Mouse (Mus musculus) MEL (cell line): ENCODE measurements around the gene 1700013G24Rik.

Experiments
- HCFC1 ChIP-seq: IDR thresholded peaks from 2 replicates; pipeline ENCODE4 v1.6.1; 2012; ENCODE audit warnings: low read depth, mild to moderate bottlenecking, inconsistent platforms, low read length, improper control_type of control experiment, moderate library complexity
- TAL1 ChIP-seq: IDR thresholded peaks from 2 replicates; pipeline ENCODE4 v1.6.1; 2012; ENCODE audit warnings: mild to moderate bottlenecking, inconsistent platforms, low read length, moderate library complexity, mixed read lengths
- ZNF384 ChIP-seq: IDR thresholded peaks from 2 replicates; pipeline ENCODE4 v1.6.1; 2012; ENCODE audit warnings: low read depth, mild to moderate bottlenecking, inconsistent platforms, low read length, improper control_type of control experiment

DNA sequence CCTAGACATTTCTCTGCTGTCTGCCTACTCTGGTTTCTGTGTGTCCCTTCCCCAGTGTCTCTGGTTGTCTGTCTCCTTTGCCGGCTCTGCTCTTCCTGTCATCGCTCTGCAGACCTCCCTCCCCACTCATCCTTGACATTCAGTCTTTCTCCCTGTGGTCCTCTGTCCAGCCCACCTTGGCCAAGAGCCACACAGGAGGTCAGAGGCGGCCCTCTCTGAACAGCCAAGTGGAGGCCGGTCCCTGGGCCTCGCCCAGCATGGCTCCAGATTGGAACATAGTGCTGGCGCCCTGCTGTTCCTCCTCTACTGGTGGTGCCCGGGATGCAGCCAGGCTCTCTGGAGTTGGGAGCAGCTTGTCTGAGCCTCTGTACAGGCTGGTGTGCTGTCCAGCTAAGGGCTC is 49.7 kb downstream of the 1700013G24Rik start:
- no peak for TF ChIP-seq HCFC1
- TF ChIP-seq TAL1: no peak
- TF ChIP-seq ZNF384: no peak
